Mouse (Mus musculus) cortical plate, adult 2 months (tissue): Measurements from ENCODE around the gene Elp4.

Experiments used
- CTCF ChIP-seq: fragments of 200-500 bp; IDR thresholded peaks from 2 replicates; pipeline ENCODE4 v1.5.1; 2011; ENCODE audit warnings: mild to moderate bottlenecking, control low read depth, low read length; ENCODE audit not compliant: insufficient read depth; ENCODE audit errors: extremely low read depth
- POLR2A ChIP-seq: fragments of 200-500 bp; IDR thresholded peaks from 2 replicates; pipeline ENCODE4 v1.6.1; 2011; ENCODE audit warnings: mild to moderate bottlenecking, low read length, control low read depth; ENCODE audit not compliant: insufficient read depth; ENCODE audit errors: extremely low read depth

- TF ChIP-seq CTCF (no peak), POLR2A (no peak)
Observed at GRCm38 (mm10) chr2:105656456-105656855, 247.9 kb downstream of the Elp4 start.
